ENCODE assay signal across 1 mouse cellular context in the genomic region with DNA sequence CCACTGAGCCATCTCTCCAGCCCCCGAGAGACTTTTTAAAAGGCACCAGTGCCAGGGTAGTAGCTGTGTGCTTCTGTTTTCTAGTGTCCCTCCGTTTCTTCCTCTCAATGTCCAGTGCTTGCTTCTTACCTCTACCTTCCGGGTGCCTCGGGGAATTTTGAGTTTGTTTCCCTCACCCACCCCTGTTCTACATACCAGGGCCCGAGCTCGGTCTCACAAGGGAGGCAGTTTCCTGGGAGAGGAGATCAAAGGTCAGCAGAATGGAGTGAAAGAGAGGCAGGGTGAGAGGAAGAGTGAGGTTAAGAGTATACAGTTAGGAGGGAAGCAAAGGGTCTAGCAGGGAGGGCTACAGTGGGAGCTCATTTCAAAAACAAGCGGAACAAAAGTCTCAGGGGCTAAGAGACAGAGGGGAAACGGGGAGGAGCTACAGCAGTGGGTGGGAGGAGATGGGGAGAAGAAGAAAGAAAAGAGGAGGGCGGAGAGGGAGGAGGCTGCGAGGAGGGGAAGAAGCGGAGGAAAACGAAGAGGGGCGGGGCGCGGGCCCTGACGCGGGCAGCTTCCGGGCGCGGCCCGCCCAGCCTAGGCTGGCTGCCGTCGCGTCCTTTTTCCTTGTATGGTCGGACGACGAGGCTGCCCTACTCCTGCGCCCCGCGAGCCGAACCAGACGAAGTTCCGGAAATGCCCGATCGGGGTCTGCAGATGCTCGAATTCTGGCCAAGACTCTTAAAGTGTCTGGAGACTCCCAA.
TF ChIP-seq lines count a peak whose summit lies in the region.

No protein-coding gene starts in this region.

TF ChIP-seq in ES-E14, 5 proteins besides CTCF, POLR2A, EP300 and RAD21:
- TF ChIP-seq MAFK (IDR thresholded peaks at IDR 0.05; ENCODE audit: insufficient read depth, low read depth, low read length) (no peak), CHD2 (IDR thresholded peaks at IDR 0.05; ENCODE audit: low read depth, low read length) (no peak), ZC3H11A (IDR thresholded peaks at IDR 0.05; ENCODE audit: borderline replicate concordance, low read depth, low read length) (no peak), ZNF384 (IDR thresholded peaks at IDR 0.05; ENCODE audit: low read depth, low read length) (no peak), HCFC1 (IDR thresholded peaks at IDR 0.05; ENCODE audit: borderline replicate concordance, insufficient read depth, low read length) (no peak)
TF ChIP-seq in ES-E14: peak in this region for 0.
